Mouse (Mus musculus): Measurements from ENCODE around the gene Mansc4. TPM values are rescaled to one million over a fixed set of nuclear protein-coding genes. Genes with fewer than 3 reads are reported as not detected.

Gene Mansc4
- polyA plus RNA-seq, 1 experiment: 0.10 TPM

DNA sequence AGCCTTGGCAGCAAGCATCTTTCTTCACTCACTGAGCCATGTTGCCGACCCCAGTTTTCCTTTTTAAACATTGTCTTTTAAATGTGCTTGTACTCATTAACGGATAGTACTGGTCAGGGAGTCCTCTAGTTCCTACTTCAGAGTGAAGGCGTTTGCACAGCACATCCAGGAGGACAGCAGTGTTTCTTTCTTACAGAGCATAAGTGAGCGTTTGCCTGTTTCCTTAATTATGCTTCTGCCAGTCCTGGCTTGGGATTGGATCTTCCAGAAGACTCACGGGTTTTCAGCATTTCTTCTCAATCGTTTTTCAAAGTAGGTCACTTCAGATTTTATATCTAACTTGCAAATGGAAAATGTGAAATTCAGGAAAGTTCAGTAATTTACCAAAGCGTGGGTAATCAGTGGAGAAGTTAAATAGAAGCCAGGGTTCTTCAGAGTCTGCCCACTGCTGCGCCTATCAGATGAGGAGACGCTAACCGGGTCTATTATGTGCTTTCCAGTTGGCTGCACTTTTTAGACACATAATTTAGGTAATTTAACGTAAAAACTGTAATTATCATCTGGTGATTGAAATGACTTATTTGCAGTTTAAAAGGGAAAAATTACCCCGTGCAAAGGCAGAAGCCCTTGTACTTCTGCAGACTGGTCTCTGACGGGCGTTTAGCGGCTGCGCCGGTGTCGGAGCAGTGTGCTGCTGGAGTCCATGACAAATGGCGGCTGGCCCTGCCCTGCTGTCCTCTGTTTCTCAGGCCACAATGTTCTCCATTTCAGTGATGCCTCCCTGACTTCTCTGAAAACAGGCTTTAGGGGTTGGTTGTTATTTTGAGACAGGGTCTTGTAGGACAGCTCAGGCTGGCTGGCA is 32.8 kb downstream of the Mansc4 start:
- Histone ChIP-seq H3K4me3 (no peak overlapping the region), H3K4me2 (ENCODE audit: low read depth) (no peak overlapping the region)

DNA sequence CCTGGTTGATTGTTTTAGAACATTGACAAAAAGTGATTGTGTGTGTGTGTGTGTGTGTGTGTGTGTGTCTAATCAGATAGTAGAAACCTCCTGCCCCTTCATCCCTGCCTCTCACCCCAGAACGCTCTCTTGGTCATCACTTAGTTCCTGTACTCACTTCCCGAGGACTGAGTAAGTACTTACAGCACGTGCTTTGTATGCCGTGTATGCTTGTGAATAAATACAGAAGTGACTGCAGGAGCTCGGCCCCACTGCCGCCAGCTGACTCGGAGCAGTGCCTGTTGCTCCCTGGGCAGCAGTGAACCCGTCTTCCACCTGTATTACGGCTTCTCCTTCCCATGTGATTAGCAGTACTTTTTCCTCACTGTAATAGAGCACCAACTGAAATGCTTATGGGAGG is 34.4 kb downstream of the Mansc4 start:
- H3K79me2 ChIP-seq (ENCODE audit: control insufficient read depth, insufficient read depth): no peaks in the 10 kb centered on the region
- no peak overlapping the region for H3K4me2 ChIP-seq (ENCODE audit: low read depth)
- TF ChIP-seq TCF12 (IDR thresholded peaks at IDR 0.05; ENCODE audit: insufficient read depth, poor library complexity, severe bottlenecking): no peak
- no peak for TF ChIP-seq MAX (IDR thresholded peaks at IDR 0.05; ENCODE audit: low read depth)
- TF ChIP-seq CEBPB (IDR thresholded peaks at IDR 0.05; ENCODE audit: insufficient read depth, poor library complexity, severe bottlenecking): no peak
- no peak for TF ChIP-seq REST (IDR thresholded peaks at IDR 0.05; ENCODE audit: insufficient read depth, insufficient read length)
- no peak for TF ChIP-seq USF1 (IDR thresholded peaks at IDR 0.05; ENCODE audit: low read depth)
- no peak for TF ChIP-seq MYOD1 (IDR thresholded peaks at IDR 0.05; ENCODE audit: control insufficient read depth in 1 of 3, insufficient read length in 2 of 3, low read depth in 2 of 3)
- no peak for TF ChIP-seq POLR2AphosphoS2 (IDR thresholded peaks at IDR 0.05; ENCODE audit: insufficient read length, low read depth)
- TF ChIP-seq E2F4 (IDR thresholded peaks at IDR 0.05; ENCODE audit: insufficient read depth): no peak
- no peak for TF ChIP-seq MYOG (IDR thresholded peaks at IDR 0.05; ENCODE audit: control insufficient read depth in 1 of 3, insufficient read depth in 1 of 3, insufficient read length in 2 of 3, low read depth in 2 of 3)
- TF ChIP-seq SRF (IDR thresholded peaks at IDR 0.05; ENCODE audit: control insufficient read depth, insufficient read length, low read depth): no peak
- TF ChIP-seq TCF3 (IDR thresholded peaks at IDR 0.05; ENCODE audit: insufficient read length, low read depth): no peak
- no peak for TF ChIP-seq POLR2A (IDR thresholded peaks at IDR 0.05; ENCODE audit: insufficient read length, low read depth)
- peaks cover 24% of the 10 kb centered on the region for H3K36me3 ChIP-seq (ENCODE audit: control insufficient read depth, insufficient read depth)
- H3ac ChIP-seq (ENCODE audit: control insufficient read depth, insufficient read length): no peak overlapping the region
- no peaks in the 10 kb centered on the region for H3K27me3 ChIP-seq (ENCODE audit: control insufficient read depth, insufficient read depth, insufficient read length)
- no peak overlapping the region for H3K4me3 ChIP-seq

More for the DNA sequence above, 32.8 kb downstream of the Mansc4 start:
- Histone ChIP-seq H3K36me3 (ENCODE audit: control insufficient read depth, insufficient read depth) (peaks cover 21% of the 10 kb centered on the region), H3K27me3 (ENCODE audit: control insufficient read depth, insufficient read depth, insufficient read length) (no peaks in the 10 kb centered on the region), H3ac (ENCODE audit: control insufficient read depth, insufficient read length) (no peak overlapping the region), H3K79me2 (ENCODE audit: control insufficient read depth, insufficient read depth) (no peaks in the 10 kb centered on the region)
- no peak for TF ChIP-seq SRF (IDR thresholded peaks at IDR 0.05; ENCODE audit: control insufficient read depth, insufficient read length, low read depth)
- no peak for TF ChIP-seq REST (IDR thresholded peaks at IDR 0.05; ENCODE audit: insufficient read depth, insufficient read length)
- TF ChIP-seq E2F4 (IDR thresholded peaks at IDR 0.05; ENCODE audit: insufficient read depth): no peak
- no peak for TF ChIP-seq USF1 (IDR thresholded peaks at IDR 0.05; ENCODE audit: low read depth)
- no peak for TF ChIP-seq MYOG (IDR thresholded peaks at IDR 0.05; ENCODE audit: control insufficient read depth in 1 of 3, insufficient read depth in 1 of 3, insufficient read length in 2 of 3, low read depth in 2 of 3)
- no peak for TF ChIP-seq TCF3 (IDR thresholded peaks at IDR 0.05; ENCODE audit: insufficient read length, low read depth)
- no peak for TF ChIP-seq POLR2A (IDR thresholded peaks at IDR 0.05; ENCODE audit: insufficient read length, low read depth)
- TF ChIP-seq TCF12 (IDR thresholded peaks at IDR 0.05; ENCODE audit: insufficient read depth, poor library complexity, severe bottlenecking): no peak
- no peak for TF ChIP-seq POLR2AphosphoS2 (IDR thresholded peaks at IDR 0.05; ENCODE audit: insufficient read length, low read depth)
- TF ChIP-seq CEBPB (IDR thresholded peaks at IDR 0.05; ENCODE audit: insufficient read depth, poor library complexity, severe bottlenecking): no peak

DNA sequence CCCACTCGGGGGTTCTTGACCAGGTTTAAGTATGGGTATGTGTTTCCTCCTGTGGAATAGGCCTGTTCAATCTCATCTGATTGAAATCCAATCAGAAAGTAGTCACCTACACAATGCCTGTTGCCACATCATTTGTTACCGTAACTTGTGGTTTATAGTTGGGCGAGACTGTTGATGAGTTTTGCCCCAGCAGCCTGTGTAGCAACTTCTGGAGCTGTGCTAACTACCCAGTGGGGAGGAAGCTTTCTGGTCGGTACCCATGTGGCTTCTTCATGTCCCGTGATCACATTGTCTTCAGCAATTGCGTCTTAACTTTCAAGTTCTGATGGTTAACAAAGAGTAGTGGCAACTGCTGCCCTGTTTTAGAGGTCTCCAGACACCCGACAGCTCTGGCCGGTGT is 35.2 kb downstream of the Mansc4 start:
- Histone ChIP-seq H3K4me3 (no peak overlapping the region), H3K27me3 (ENCODE audit: control insufficient read depth, insufficient read depth, insufficient read length) (no peaks in the 10 kb centered on the region), H3ac (ENCODE audit: control insufficient read depth, insufficient read length) (no peak overlapping the region), H3K36me3 (ENCODE audit: control insufficient read depth, insufficient read depth) (peaks cover 28% of the 10 kb centered on the region), H3K4me2 (ENCODE audit: low read depth) (no peak overlapping the region), H3K79me2 (ENCODE audit: control insufficient read depth, insufficient read depth) (no peaks in the 10 kb centered on the region)
- TF ChIP-seq CEBPB (IDR thresholded peaks at IDR 0.05; ENCODE audit: insufficient read depth, poor library complexity, severe bottlenecking): no peak
- TF ChIP-seq TCF3 (IDR thresholded peaks at IDR 0.05; ENCODE audit: insufficient read length, low read depth): no peak
- no peak for TF ChIP-seq REST (IDR thresholded peaks at IDR 0.05; ENCODE audit: insufficient read depth, insufficient read length)
- TF ChIP-seq E2F4 (IDR thresholded peaks at IDR 0.05; ENCODE audit: insufficient read depth): no peak
- no peak for TF ChIP-seq POLR2AphosphoS2 (IDR thresholded peaks at IDR 0.05; ENCODE audit: insufficient read length, low read depth)
- TF ChIP-seq MYOD1 (IDR thresholded peaks at IDR 0.05; ENCODE audit: control insufficient read depth in 1 of 3, insufficient read length in 2 of 3, low read depth in 2 of 3): no peak
- no peak for TF ChIP-seq MAX (IDR thresholded peaks at IDR 0.05; ENCODE audit: low read depth)
- TF ChIP-seq USF1 (IDR thresholded peaks at IDR 0.05; ENCODE audit: low read depth): no peak
- TF ChIP-seq MYOG (IDR thresholded peaks at IDR 0.05; ENCODE audit: control insufficient read depth in 1 of 3, insufficient read depth in 1 of 3, insufficient read length in 2 of 3, low read depth in 2 of 3): no peak
- TF ChIP-seq SRF (IDR thresholded peaks at IDR 0.05; ENCODE audit: control insufficient read depth, insufficient read length, low read depth): no peak
- no peak for TF ChIP-seq TCF12 (IDR thresholded peaks at IDR 0.05; ENCODE audit: insufficient read depth, poor library complexity, severe bottlenecking)
- no peak for TF ChIP-seq POLR2A (IDR thresholded peaks at IDR 0.05; ENCODE audit: insufficient read length, low read depth)

DNA sequence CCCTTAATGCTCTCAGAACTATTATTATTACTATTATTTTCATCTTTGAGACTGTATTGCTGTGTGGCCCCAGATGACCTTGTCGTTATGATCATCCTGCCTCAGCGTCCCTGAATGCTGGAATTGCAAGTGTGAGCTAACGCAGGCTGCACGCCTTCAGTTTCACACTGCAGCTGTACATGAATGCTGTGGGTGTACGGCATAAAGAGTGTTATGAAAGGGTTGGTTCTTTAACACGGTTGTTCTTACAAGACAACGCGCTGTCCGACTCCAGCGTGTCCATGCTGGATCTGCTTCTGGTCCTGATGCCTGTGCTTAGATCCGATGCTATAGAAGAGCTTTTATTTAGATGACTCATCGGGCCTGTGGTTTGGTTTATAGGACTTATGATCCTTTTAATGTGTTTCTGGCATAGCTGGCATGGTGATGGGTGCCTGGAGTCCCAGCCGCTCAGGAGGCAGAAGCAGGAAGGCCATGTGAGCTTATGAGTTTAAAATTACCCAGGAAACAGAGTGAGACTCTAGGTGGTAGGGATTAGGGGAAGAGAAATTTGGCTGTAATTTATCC is 37.5 kb downstream of the Mansc4 start:
- no peak overlapping the region for H3ac ChIP-seq (ENCODE audit: control insufficient read depth, insufficient read length)
- H3K79me2 ChIP-seq (ENCODE audit: control insufficient read depth, insufficient read depth): peaks cover 3% of the 10 kb centered on the region
- no peaks in the 10 kb centered on the region for H3K27me3 ChIP-seq (ENCODE audit: control insufficient read depth, insufficient read depth, insufficient read length)
- peaks cover 28% of the 10 kb centered on the region for H3K36me3 ChIP-seq (ENCODE audit: control insufficient read depth, insufficient read depth)
- H3K4me2 ChIP-seq (ENCODE audit: low read depth): no peak overlapping the region
- no peak overlapping the region for H3K4me3 ChIP-seq
- TF ChIP-seq MAX (IDR thresholded peaks at IDR 0.05; ENCODE audit: low read depth): no peak
- TF ChIP-seq USF1 (IDR thresholded peaks at IDR 0.05; ENCODE audit: low read depth): no peak
- TF ChIP-seq TCF3 (IDR thresholded peaks at IDR 0.05; ENCODE audit: insufficient read length, low read depth): no peak
- no peak for TF ChIP-seq MYOD1 (IDR thresholded peaks at IDR 0.05; ENCODE audit: control insufficient read depth in 1 of 3, insufficient read length in 2 of 3, low read depth in 2 of 3)
- no peak for TF ChIP-seq POLR2AphosphoS2 (IDR thresholded peaks at IDR 0.05; ENCODE audit: insufficient read length, low read depth)
- no peak for TF ChIP-seq REST (IDR thresholded peaks at IDR 0.05; ENCODE audit: insufficient read depth, insufficient read length)
- no peak for TF ChIP-seq MYOG (IDR thresholded peaks at IDR 0.05; ENCODE audit: control insufficient read depth in 1 of 3, insufficient read depth in 1 of 3, insufficient read length in 2 of 3, low read depth in 2 of 3)
- TF ChIP-seq TCF12 (IDR thresholded peaks at IDR 0.05; ENCODE audit: insufficient read depth, poor library complexity, severe bottlenecking): no peak
- TF ChIP-seq E2F4 (IDR thresholded peaks at IDR 0.05; ENCODE audit: insufficient read depth): no peak
- TF ChIP-seq SRF (IDR thresholded peaks at IDR 0.05; ENCODE audit: control insufficient read depth, insufficient read length, low read depth): no peak
- no peak for TF ChIP-seq CEBPB (IDR thresholded peaks at IDR 0.05; ENCODE audit: insufficient read depth, poor library complexity, severe bottlenecking)
- no peak for TF ChIP-seq POLR2A (IDR thresholded peaks at IDR 0.05; ENCODE audit: insufficient read length, low read depth)

Measured in myocyte (in vitro differentiated cells).